Mouse (Mus musculus): Measurements from ENCODE around the gene Gpr22. TPM values are rescaled to one million over a fixed set of nuclear protein-coding genes. Genes with fewer than 3 reads are reported as not detected.

Gene Gpr22
- polyA plus RNA-seq (2012; ENCODE audit: low replicate concordance), result not detected in 2 replicates

GRCm38 (mm10) chr12:31713600-31713999 lies at the start of gene Gpr22:
Gene Gpr22 (minus strand): TSS chr12:31713947.

Other genes with a start within 250 kb of the Gpr22 start
- gene Cbll1, start 214.3 kb downstream of the Gpr22 start, polyA plus RNA-seq (2012; ENCODE audit: low replicate concordance), result 2.9 and 3.6 TPM in 2 replicates
- gene Slc26a4, start 154.0 kb downstream of the Gpr22 start, polyA plus RNA-seq (2012; ENCODE audit: low replicate concordance), result not detected in 2 replicates
- 4.8 and 21.3 TPM in 2 replicates for gene Bcap29, start 79.3 kb downstream of the Gpr22 start, polyA plus RNA-seq (2012; ENCODE audit: low replicate concordance)
- 4.1 and 10.4 TPM in 2 replicates for gene Dus4l, start 59.1 kb downstream of the Gpr22 start, polyA plus RNA-seq (2012; ENCODE audit: low replicate concordance)
- 2.3 and 5.5 TPM in 2 replicates for gene Cog5, start 59.1 kb downstream of the Gpr22 start, polyA plus RNA-seq (2012; ENCODE audit: low replicate concordance)
- 3.0 and 6.8 TPM in 2 replicates for gene Hbp1, start 236.6 kb upstream of the Gpr22 start, polyA plus RNA-seq (2012; ENCODE audit: low replicate concordance)